Mouse (Mus musculus) limb, embryonic 11.5 days (tissue): Measurements from ENCODE around the gene Bhlha15. TPM values are rescaled to one million over a fixed set of nuclear protein-coding genes. Genes with fewer than 3 reads are reported as not detected.

Source experiments
- ATAC-seq: fragments of 200-750 bp; cut with Nextera tagmentation; 2 replicates; pipeline ENCODE4 v1.8.0; 2017; ENCODE audit warnings: low read depth; ENCODE audit not compliant: insufficient number of reproducible peaks, low FRiP score, low TSS enrichment
- DNase-seq: peaks from one replicate; pipeline ENCODE4 v3.0.0-alpha.2; 2015; ENCODE audit warnings: low spot score
- H3K27ac ChIP-seq: fragments of 300-500 bp; sonication (generic); replicated peaks from 2 replicates; pipeline ENCODE4 v1.5.1; 2014; ENCODE audit warnings: low read depth, mild to moderate bottlenecking, low read length
- H3K27me3 ChIP-seq: fragments of 300-500 bp; sonication (generic); 2 replicates; pipeline ENCODE4 v1.6.1; 2014; ENCODE audit warnings: mild to moderate bottlenecking, low read length, mixed read lengths; ENCODE audit not compliant: control insufficient read depth, insufficient read depth
- H3K36me3 ChIP-seq: fragments of 300-500 bp; sonication (generic); 2 replicates; pipeline ENCODE4 v1.6.1; 2014; ENCODE audit warnings: mild to moderate bottlenecking, low read length, moderate library complexity, mixed read lengths; ENCODE audit not compliant: control insufficient read depth, insufficient read depth
- H3K4me1 ChIP-seq: fragments of 300-500 bp; sonication (generic); 2 replicates; pipeline ENCODE4 v1.6.1; 2014; ENCODE audit warnings: low read length, mixed read lengths; ENCODE audit not compliant: control insufficient read depth, insufficient read depth
- H3K4me2 ChIP-seq: fragments of 300-500 bp; sonication (generic); 2 replicates; pipeline ENCODE4 v1.6.1; 2014; ENCODE audit warnings: low read depth, mild to moderate bottlenecking, moderate library complexity; ENCODE audit not compliant: severe bottlenecking
- H3K4me3 ChIP-seq: fragments of 300-500 bp; sonication (generic); 2 replicates; pipeline ENCODE4 v1.5.1; 2014; ENCODE audit warnings: low read depth, low read length
- H3K9ac ChIP-seq: fragments of 300-500 bp; sonication (generic); 2 replicates; pipeline ENCODE4 v1.6.1; 2014; ENCODE audit warnings: mild to moderate bottlenecking, low read length
- H3K9me3 ChIP-seq: fragments of 300-500 bp; sonication (generic); 2 replicates; pipeline ENCODE4 v1.6.1; 2016; ENCODE audit warnings: low read length; ENCODE audit not compliant: control insufficient read depth
- WGBS: fragments of 180-500 bp; shearing (Covaris S2); extraction: QIAGEN DNeasy Blood & Tissue Kit; methylation state at CpG from one replicate; pipeline ENCODE4 v1.1.7; 2014; 5-methylcytosine and 5-hydroxymethylcytosine counted together
- polyA plus RNA-seq: library from polyadenylated mRNA; unstranded; fragments of >200 nt; fragmentation: Nextera tagmentation; extraction: Ambion mirVana; gene quantifications from 2 replicates; pipeline ENCODE4 v1.2.1, GENCODE M21; 2014

Gene Bhlha15
- polyA plus RNA-seq, 1 experiment from 2014 or later: 0.15 TPM

GRCm38 (mm10) chr5:144195567-144195966, 5.5 kb downstream of the Bhlha15 start:
- no peak overlapping the region for H3K27ac ChIP-seq
- no peaks in the 10 kb centered on the region for H3K9me3 ChIP-seq
- no peaks in the 10 kb centered on the region for H3K36me3 ChIP-seq
- no peak overlapping the region for H3K4me2 ChIP-seq
- WGBS: 89% methylated on average over 8 of the region's 8 CpGs
- DNase-seq (no peak), ATAC-seq (no peak)
- no peaks in the 10 kb centered on the region for H3K27me3 ChIP-seq
- no peak overlapping the region for H3K4me3 ChIP-seq
- no peak overlapping the region for H3K9ac ChIP-seq
- H3K4me1 ChIP-seq: 0 out of 2 replicates have a peak, but pooled peaks cover 2% of the 10 kb centered on the region

DNA sequence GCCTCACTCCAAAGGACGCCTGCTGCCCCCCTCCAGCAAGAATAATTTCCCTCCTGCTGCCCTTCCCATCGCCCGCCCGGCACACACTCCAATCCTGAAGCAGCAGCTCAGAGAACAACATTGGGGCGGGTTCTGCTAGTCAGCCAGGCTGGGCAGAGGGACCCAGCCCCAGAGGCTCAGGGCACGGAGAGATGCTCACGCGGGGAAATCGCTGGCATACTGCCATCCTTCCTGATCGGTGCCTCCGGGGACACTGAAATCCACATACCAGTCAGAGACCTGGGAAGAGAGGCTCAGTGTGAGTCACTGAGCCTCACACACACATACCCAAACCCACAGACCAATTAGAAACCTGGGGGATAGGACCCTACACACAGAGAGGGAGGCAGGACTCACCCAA, 10.5 kb downstream of the Bhlha15 start:
- no peaks in the 10 kb centered on the region for H3K27me3 ChIP-seq
- 89% methylated on average over 11 of the region's 11 CpGs for WGBS
- H3K4me1 ChIP-seq: no peaks in the 10 kb centered on the region
- no peaks in the 10 kb centered on the region for H3K9me3 ChIP-seq
- H3K4me2 ChIP-seq: no peak overlapping the region
- ATAC-seq (no peak), DNase-seq (no peak)
- no peak overlapping the region for H3K9ac ChIP-seq
- no peak overlapping the region for H3K27ac ChIP-seq
- H3K36me3 ChIP-seq: peaks cover 5% of the 10 kb centered on the region; the same call in 1 of the 2 replicates
- H3K4me3 ChIP-seq: no peak overlapping the region

DNA sequence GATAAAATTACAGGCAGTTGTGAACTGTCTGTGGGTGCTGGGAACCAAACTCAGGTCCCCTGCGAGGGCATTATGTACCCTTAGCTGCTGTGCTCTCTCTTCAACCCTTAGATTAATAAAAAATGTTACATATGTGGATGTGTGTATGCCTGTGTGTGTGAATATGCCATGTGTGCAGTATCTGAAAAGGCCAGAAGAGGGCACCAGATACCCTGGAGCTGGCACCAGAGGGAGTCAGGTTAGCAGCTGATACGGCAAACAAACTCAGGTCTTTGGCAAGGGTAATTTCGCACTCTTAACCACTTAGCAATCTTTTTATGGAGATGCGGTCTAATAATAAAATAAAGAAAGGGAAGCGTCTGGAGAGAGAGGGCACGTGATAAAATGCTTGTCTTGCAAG, 12.3 kb downstream of the Bhlha15 start:
- Histone ChIP-seq H3K27me3 (no peaks in the 10 kb centered on the region), H3K36me3 (peaks cover 7% of the 10 kb centered on the region; the same call in 1 of the 2 replicates), H3K27ac (no peak overlapping the region), H3K9ac (no peak overlapping the region), H3K4me3 (no peak overlapping the region), H3K4me1 (no peaks in the 10 kb centered on the region), H3K4me2 (no peak overlapping the region), H3K9me3 (no peaks in the 10 kb centered on the region)
- 93% methylated on average over 6 of the region's 6 CpGs for WGBS
- no peak for DNase-seq
- no peak for ATAC-seq

DNA sequence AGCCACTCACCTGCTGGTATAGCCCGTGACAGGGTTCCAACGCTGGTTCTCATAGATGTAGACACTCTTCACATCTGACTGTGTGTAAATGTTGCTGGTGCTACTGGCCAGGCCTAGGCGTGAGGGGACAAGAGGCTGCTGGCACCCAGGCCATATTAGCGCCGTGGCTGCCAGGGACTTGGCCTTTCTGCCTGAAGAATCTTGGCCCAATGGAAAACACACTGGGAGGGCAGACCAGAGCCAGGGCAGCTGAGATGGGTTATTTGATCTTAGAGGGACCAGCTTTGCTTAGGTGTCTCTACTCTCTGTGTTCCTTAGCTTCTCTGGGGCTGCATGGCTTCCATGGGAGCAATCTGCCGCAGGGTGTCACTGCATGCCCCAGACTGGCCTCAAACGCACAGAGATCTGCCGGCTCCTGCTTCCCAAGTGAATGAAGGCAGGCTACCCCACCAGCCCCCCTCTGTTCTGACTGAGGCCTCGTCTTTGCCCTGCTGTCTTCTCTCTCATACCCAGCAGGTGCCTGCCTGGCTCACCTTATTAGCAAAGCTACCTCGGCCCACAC, 13.4 kb downstream of the Bhlha15 start:
- no peak for DNase-seq
- Histone ChIP-seq H3K27ac (no peak overlapping the region), H3K27me3 (no peaks in the 10 kb centered on the region), H3K9ac (no peak overlapping the region), H3K4me1 (no peaks in the 10 kb centered on the region), H3K9me3 (no peaks in the 10 kb centered on the region), H3K36me3 (peaks cover 7% of the 10 kb centered on the region; the same call in 1 of the 2 replicates), H3K4me2 (no peak overlapping the region), H3K4me3 (no peak overlapping the region)
- no peak for ATAC-seq
- 91% methylated on average over 10 of the region's 10 CpGs for WGBS

DNA sequence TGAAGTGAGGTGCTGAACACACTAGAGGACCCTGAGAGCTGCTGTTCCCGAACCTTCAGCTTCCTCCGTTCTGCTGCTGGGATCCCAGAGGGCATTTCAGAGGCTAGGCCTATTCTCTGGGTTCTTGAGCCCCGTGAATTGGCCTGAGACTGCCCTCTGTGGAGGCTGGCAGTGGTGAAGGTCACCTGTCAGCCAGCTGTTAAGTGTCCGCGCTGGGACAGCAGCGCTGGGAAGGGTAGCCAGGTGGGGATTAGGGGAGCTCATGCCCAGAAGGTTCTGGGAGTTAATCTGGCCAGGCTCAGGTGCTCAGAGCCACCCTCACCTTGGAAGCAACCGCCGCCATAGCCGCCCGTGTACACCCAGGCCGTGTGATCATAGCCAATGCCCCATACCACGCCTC, 14.2 kb downstream of the Bhlha15 start:
- no peak for DNase-seq
- H3K4me3 ChIP-seq: no peak overlapping the region
- no peak for ATAC-seq
- no peaks in the 10 kb centered on the region for H3K4me1 ChIP-seq
- 91% methylated on average over 12 of the region's 12 CpGs for WGBS
- H3K27me3 ChIP-seq: no peaks in the 10 kb centered on the region
- no peak overlapping the region for H3K9ac ChIP-seq
- peaks cover 7% of the 10 kb centered on the region; the same call in 1 of the 2 replicates for H3K36me3 ChIP-seq
- H3K9me3 ChIP-seq: no peaks in the 10 kb centered on the region
- H3K4me2 ChIP-seq: no peak overlapping the region
- no peak overlapping the region for H3K27ac ChIP-seq

DNA sequence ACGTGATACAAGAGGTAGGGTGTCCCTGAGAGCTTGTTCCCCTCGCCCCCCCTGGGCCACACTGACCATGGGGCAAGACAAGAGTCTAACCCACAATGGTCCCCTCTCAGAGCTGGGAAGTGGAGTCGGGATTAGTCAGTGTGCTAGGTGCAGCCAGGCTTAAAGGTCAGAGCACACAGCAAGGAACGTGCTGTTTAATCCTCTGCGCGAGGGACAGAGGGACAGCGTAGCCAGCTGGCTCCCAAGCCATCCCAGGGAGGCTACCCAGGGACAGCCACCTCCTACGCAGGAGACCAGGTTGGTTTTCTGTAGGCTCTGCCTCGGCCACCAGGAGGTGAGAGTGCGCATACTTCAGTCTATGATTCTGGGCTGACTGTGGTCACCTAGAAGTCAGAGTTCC, 14.8 kb downstream of the Bhlha15 start:
- H3K27ac ChIP-seq: no peak overlapping the region
- H3K4me2 ChIP-seq: no peak overlapping the region
- DNase-seq (no peak), ATAC-seq (no peak)
- H3K36me3 ChIP-seq: peaks cover 7% of the 10 kb centered on the region; the same call in 1 of the 2 replicates
- 83% methylated on average over 10 of the region's 10 CpGs for WGBS
- H3K9me3 ChIP-seq: no peaks in the 10 kb centered on the region
- H3K9ac ChIP-seq: no peak overlapping the region
- H3K4me1 ChIP-seq: no peaks in the 10 kb centered on the region
- H3K27me3 ChIP-seq: no peaks in the 10 kb centered on the region
- no peak overlapping the region for H3K4me3 ChIP-seq

- Histone ChIP-seq H3K27ac (no peak overlapping the region), H3K4me3 (no peak overlapping the region), H3K27me3 (no peaks in the 10 kb centered on the region), H3K4me2 (no peak overlapping the region), H3K9ac (no peak overlapping the region), H3K36me3 (peaks cover 7% of the 10 kb centered on the region; the same call in 1 of the 2 replicates), H3K9me3 (no peaks in the 10 kb centered on the region), H3K4me1 (no peaks in the 10 kb centered on the region)
- no peak for DNase-seq
- WGBS: 90% methylated on average over 15 of the region's 15 CpGs
- no peak for ATAC-seq
Observed at GRCm38 (mm10) chr5:144206069-144206468, 16.0 kb downstream of the Bhlha15 start.

DNA sequence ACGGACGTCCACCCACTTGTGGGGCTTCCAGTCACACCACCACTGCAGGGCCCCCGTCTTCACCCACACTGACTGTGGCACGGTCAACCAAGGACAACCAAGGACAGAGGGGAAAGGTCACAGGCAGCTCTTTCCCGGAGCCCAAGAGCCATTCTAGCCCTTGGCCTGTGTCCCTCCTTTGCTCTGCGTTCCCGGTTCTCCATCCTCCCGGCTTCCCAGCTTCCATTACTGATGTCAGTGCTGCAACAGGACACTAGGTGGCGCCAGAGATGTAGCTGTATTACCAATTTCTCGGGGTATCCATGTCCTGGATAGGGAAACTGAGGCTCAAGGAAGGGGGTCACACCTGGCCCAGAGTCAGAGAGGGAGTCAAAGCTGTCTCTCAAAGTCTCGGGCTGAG, 17.4 kb downstream of the Bhlha15 start:
- Histone ChIP-seq H3K9me3 (no peaks in the 10 kb centered on the region), H3K4me1 (no peaks in the 10 kb centered on the region), H3K36me3 (peaks cover 7% of the 10 kb centered on the region; the same call in 1 of the 2 replicates), H3K27ac (no peak overlapping the region), H3K27me3 (no peaks in the 10 kb centered on the region), H3K4me3 (no peak overlapping the region), H3K4me2 (no peak overlapping the region), H3K9ac (no peak overlapping the region)
- DNase-seq: peak; percentile 66
- 50% methylated on average over 11 of the region's 11 CpGs for WGBS
- ATAC-seq: no peak

DNA sequence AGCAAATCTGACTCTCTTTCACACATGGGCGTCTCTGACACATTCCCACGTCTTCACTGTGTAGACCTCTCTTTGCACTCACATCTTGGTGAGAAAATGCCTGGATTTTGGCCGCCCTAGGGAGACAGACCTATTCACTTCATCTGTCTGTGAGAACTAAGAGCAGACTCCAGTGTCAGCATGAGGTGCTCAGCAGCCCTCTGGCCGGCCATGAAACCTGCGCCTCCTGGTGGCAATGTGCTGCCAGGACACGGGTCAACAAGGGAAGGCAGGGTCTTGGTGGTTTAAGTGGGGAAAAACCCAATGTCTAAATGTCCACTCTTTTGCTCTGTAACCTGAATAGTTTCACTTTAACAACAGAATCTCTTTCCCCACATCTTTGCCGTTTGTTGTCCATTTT, 24.4 kb downstream of the Bhlha15 start:
- DNase-seq (peak; percentile 82), ATAC-seq (no peak)
- Histone ChIP-seq H3K4me2 (no peak overlapping the region), H3K27me3 (no peaks in the 10 kb centered on the region), H3K9me3 (no peaks in the 10 kb centered on the region), H3K27ac (no peak overlapping the region), H3K9ac (no peak overlapping the region), H3K36me3 (0 out of 2 replicates have a peak, but pooled peaks cover 2% of the 10 kb centered on the region), H3K4me3 (no peak overlapping the region), H3K4me1 (no peaks in the 10 kb centered on the region)
- WGBS: 30% methylated on average over 7 of the region's 7 CpGs
